Mouse (Mus musculus) cerebellum, adult 9-11 months (tissue): Measurements from ENCODE around the gene Slc34a2.

Source experiments
- DNase-seq: peaks from one replicate; pipeline ENCODE4 v3.0.0; 2022

Slc34a2 gene

GRCm38 (mm10) chr5:53037781-53038180, at the start of gene Slc34a2:
Gene Slc34a2, plus strand, starts transcription at chr5:53038081.
- DNase-seq: no peak

- DNase-seq: no peak
Observed at GRCm38 (mm10) chr5:52990687-52991341, 47.1 kb upstream of the Slc34a2 start.

GRCm38 (mm10) chr5:52992210-52992897, 45.5 kb upstream of the Slc34a2 start:
- no peak for DNase-seq

- no peak for DNase-seq
Observed at GRCm38 (mm10) chr5:52993490-52994282, 44.2 kb upstream of the Slc34a2 start.

- peak; percentile 15 for DNase-seq
Observed at GRCm38 (mm10) chr5:52995461-52995860, 42.4 kb upstream of the Slc34a2 start.

- no peak for DNase-seq
Observed at GRCm38 (mm10) chr5:52996145-52996544, 41.7 kb upstream of the Slc34a2 start.

- DNase-seq: no peak
Observed at GRCm38 (mm10) chr5:52996601-52997000, 41.3 kb upstream of the Slc34a2 start.

- no peak for DNase-seq
Observed at GRCm38 (mm10) chr5:52997032-52997431, 40.8 kb upstream of the Slc34a2 start.

GRCm38 (mm10) chr5:52998097-52998760, 39.7 kb upstream of the Slc34a2 start:
- no peak for DNase-seq

GRCm38 (mm10) chr5:53000169-53000872, 37.6 kb upstream of the Slc34a2 start:
- DNase-seq: no peak

- peak; percentile 75 for DNase-seq
Observed at GRCm38 (mm10) chr5:53002599-53003203, 35.2 kb upstream of the Slc34a2 start.

- DNase-seq: no peak
Observed at GRCm38 (mm10) chr5:53003495-53003894, 34.4 kb upstream of the Slc34a2 start.

GRCm38 (mm10) chr5:53003981-53004380, 33.9 kb upstream of the Slc34a2 start:
- DNase-seq: no peak

- DNase-seq: no peak
Observed at GRCm38 (mm10) chr5:53009027-53009769, 28.7 kb upstream of the Slc34a2 start.

GRCm38 (mm10) chr5:53009770-53010133, 28.1 kb upstream of the Slc34a2 start:
- no peak for DNase-seq

GRCm38 (mm10) chr5:53011327-53011726, 26.6 kb upstream of the Slc34a2 start:
- no peak for DNase-seq

GRCm38 (mm10) chr5:53016606-53017005, 21.3 kb upstream of the Slc34a2 start:
- DNase-seq: no peak

GRCm38 (mm10) chr5:53018316-53018715, 19.6 kb upstream of the Slc34a2 start:
- DNase-seq: no peak

GRCm38 (mm10) chr5:53023432-53023831, 14.4 kb upstream of the Slc34a2 start:
- DNase-seq: no peak

GRCm38 (mm10) chr5:53023901-53024300, 14.0 kb upstream of the Slc34a2 start:
- no peak for DNase-seq

- peak; percentile 83 for DNase-seq
Observed at GRCm38 (mm10) chr5:53025276-53025973, 12.5 kb upstream of the Slc34a2 start.
